Mouse (Mus musculus): ENCODE results near the gene Map3k4. TPM values are rescaled to one million over a fixed set of nuclear protein-coding genes. Genes with fewer than 3 reads are reported as not detected.

Map3k4 gene
- total and polyA plus RNA-seq, 3 experiments: 12.7 to 22.6 (median 20.9) TPM

DNA sequence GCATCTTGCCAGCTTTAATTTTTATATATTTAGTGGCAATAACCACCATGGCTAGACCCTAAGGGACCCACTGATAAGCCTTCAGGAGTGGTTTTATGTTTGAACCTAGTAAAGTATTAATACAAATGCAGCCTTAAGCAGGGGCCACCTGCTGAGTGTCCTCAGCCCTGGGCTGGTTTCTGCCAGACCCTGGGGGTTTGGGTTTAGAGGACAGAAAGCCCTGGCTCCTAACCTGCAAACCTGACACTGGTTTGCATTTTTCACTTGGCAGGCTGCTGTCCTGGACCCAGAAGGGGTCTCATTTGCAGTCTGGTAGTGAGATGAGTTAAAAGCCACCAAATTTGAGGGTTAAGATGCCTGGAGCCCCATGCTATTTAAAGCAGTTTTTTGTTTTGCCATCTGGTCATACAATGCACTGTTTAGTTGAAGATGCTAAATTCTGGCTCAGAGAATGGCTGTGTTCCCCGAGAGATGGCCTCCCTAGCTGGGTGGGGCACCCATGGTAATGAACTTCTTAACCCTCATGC is 111.5 kb downstream of the Map3k4 start (continued):
- TF ChIP-seq POLR2AphosphoS2 (IDR thresholded peaks at IDR 0.05; ENCODE audit: low read depth, low read length): no peak
- no peak for TF ChIP-seq GABPA (IDR thresholded peaks at IDR 0.05; ENCODE audit: insufficient replicate concordance, low read depth, low read length)
- TF ChIP-seq CHD2 (IDR thresholded peaks at IDR 0.05; ENCODE audit: low read length): peak; percentile 42; the same call in 1 of the 2 replicates
- no peak for TF ChIP-seq UBTF (IDR thresholded peaks at IDR 0.05; ENCODE audit: low read depth, low read length)
- TF ChIP-seq POLR2A (IDR thresholded peaks at IDR 0.05; ENCODE audit: low read depth, low read length): no peak
- TF ChIP-seq SIN3A (IDR thresholded peaks at IDR 0.05; ENCODE audit: low read length): no peak
- no peak for TF ChIP-seq MAX (IDR thresholded peaks at IDR 0.05; ENCODE audit: low read length)
- TF ChIP-seq ZKSCAN1 (IDR thresholded peaks at IDR 0.05; ENCODE audit: borderline replicate concordance, low read depth, low read length): no peak

DNA sequence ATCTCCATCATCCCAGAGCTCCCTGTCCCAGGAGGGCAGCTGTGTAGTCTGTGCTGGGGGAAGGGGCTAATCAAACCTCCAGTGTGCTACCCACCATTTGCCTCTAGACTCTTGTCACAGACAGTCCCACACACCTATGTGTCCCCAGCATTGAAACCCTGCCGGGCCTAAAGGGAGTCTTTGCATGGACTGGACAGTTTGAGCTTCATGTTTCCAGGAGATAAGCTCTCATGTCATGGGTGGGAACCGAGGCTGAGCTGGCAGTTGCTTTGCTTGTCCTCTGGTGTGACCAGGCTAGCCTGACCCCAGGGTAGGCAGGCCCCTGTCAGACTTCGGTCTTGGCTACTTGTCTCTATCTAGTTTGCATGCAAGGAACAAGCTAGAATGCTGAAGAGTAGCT is 112.3 kb downstream of the Map3k4 start:
- in situ Hi-C loops (cut with MboI; ENCODE audit: low pct_ligation_motif_present, low pct_unique_long_range_greater_than_20kb, low sequenced_read_pairs): no loop called here
- peak overlapping the region in 1 of 3 experiments; percentile 24 for H3K4me3 ChIP-seq (replicated peaks in 1 of 3; ENCODE audit: low read depth in 2 of 3, low read length in 2 of 3, poor library complexity in 1 of 3)
- peak overlapping the region; percentile 41 for H3K9ac ChIP-seq (ENCODE audit: insufficient read depth, low read depth)
- H3K27ac ChIP-seq (ENCODE audit: insufficient read depth, low read depth): peak overlapping the region; percentile 92
- no peak for DNase-seq (ENCODE audit: extremely low read depth)
- peaks cover 64 to 99% of the 10 kb centered on the region in 2 experiments for H3K4me1 ChIP-seq (ENCODE audit: control insufficient read depth in 1 of 2, insufficient read depth in 2 of 2)
- no peaks in the 10 kb centered on the region for H3K27me3 ChIP-seq (replicated peaks)
- no peak for TF ChIP-seq TBP (conservative IDR thresholded peaks at IDR 0.05; ENCODE audit: low read depth, low read length)
- no peak for TF ChIP-seq NELFE (IDR thresholded peaks at IDR 0.05; ENCODE audit: low read depth, low read length)
- TF ChIP-seq SIN3A (IDR thresholded peaks at IDR 0.05; ENCODE audit: low read length): no peak
- TF ChIP-seq MAZ (IDR thresholded peaks at IDR 0.05; ENCODE audit: low read depth, low read length): no peak
- TF ChIP-seq ELF1 (IDR thresholded peaks at IDR 0.05; ENCODE audit: low read depth, low read length): no peak
- TF ChIP-seq RCOR1 (conservative IDR thresholded peaks at IDR 0.05; ENCODE audit: low read depth, low read length): no peak
- TF ChIP-seq HCFC1 (IDR thresholded peaks at IDR 0.05; ENCODE audit: low read depth, low read length): no peak
- no peak for TF ChIP-seq MAX (IDR thresholded peaks at IDR 0.05; ENCODE audit: low read length)
- TF ChIP-seq ZMIZ1 (IDR thresholded peaks at IDR 0.05; ENCODE audit: low read depth, low read length): no peak
- TF ChIP-seq ZC3H11A (IDR thresholded peaks at IDR 0.05; ENCODE audit: low read depth, low read length): no peak
- TF ChIP-seq JUN (IDR thresholded peaks at IDR 0.05; ENCODE audit: insufficient read depth, low read depth, low read length): no peak
- dilution Hi-C loops (cut with MboI; ENCODE audit: extremely low pct_ligation_motif_present, extremely low pct_unique_long_range_greater_than_20kb, low sequenced_read_pairs): no loop called here
- peaks cover 2% of the 10 kb centered on the region for H3K79me2 ChIP-seq (replicated peaks; ENCODE audit: control insufficient read depth, extremely low read depth, insufficient read depth, poor library complexity, severe bottlenecking)
- peaks cover 24 to 66% of the 10 kb centered on the region in 2 experiments for H3K36me3 ChIP-seq (replicated peaks in 1 of 2; ENCODE audit: control insufficient read depth in 1 of 2, insufficient read depth in 1 of 2, low read length in 1 of 2)
- H3K4me2 ChIP-seq (ENCODE audit: insufficient read depth, low read depth, poor library complexity, severe bottlenecking): peak overlapping the region; percentile 63
- no peaks in the 10 kb centered on the region for H3K9me3 ChIP-seq (replicated peaks; ENCODE audit: low read length)

- Histone ChIP-seq H3K4me2 (ENCODE audit: insufficient read depth, low read depth, poor library complexity, severe bottlenecking) (peak overlapping the region; percentile 63), H3K27me3 (replicated peaks) (no peaks in the 10 kb centered on the region), H3K4me3 (replicated peaks in 1 of 3; ENCODE audit: low read depth in 2 of 3, low read length in 2 of 3, poor library complexity in 1 of 3) (no peak overlapping the region), H3K79me2 (replicated peaks; ENCODE audit: control insufficient read depth, extremely low read depth, insufficient read depth, poor library complexity, severe bottlenecking) (peaks cover 2% of the 10 kb centered on the region), H3K9ac (ENCODE audit: insufficient read depth, low read depth) (peak overlapping the region; percentile 41; the same call in 1 of the 2 replicates), H3K27ac (ENCODE audit: insufficient read depth, low read depth) (peak overlapping the region; percentile 92), H3K36me3 (replicated peaks in 1 of 2; ENCODE audit: control insufficient read depth in 1 of 2, insufficient read depth in 1 of 2, low read length in 1 of 2) (peaks cover 19 to 66% of the 10 kb centered on the region in 2 experiments), H3K9me3 (replicated peaks; ENCODE audit: low read length) (no peaks in the 10 kb centered on the region), H3K4me1 (ENCODE audit: control insufficient read depth in 1 of 2, insufficient read depth in 2 of 2) (peaks cover 65 to 99% of the 10 kb centered on the region in 2 experiments)
- in situ Hi-C loops (cut with MboI; ENCODE audit: low pct_ligation_motif_present, low pct_unique_long_range_greater_than_20kb, low sequenced_read_pairs) (no loop called here), dilution Hi-C loops (cut with MboI; ENCODE audit: extremely low pct_ligation_motif_present, extremely low pct_unique_long_range_greater_than_20kb, low sequenced_read_pairs) (no loop called here)
- DNase-seq (ENCODE audit: extremely low read depth): peak; percentile 78
- TF ChIP-seq KAT2A (IDR thresholded peaks at IDR 0.05; ENCODE audit: insufficient replicate concordance, low read length): no peak
- 0 out of 2 replicates have a peak, but pooled peaks have one; percentile 38 for TF ChIP-seq HCFC1 (IDR thresholded peaks at IDR 0.05; ENCODE audit: low read depth, low read length)
- 0 out of 2 replicates have a peak, but pooled peaks have one; percentile 16 for TF ChIP-seq ZNF384 (IDR thresholded peaks at IDR 0.05; ENCODE audit: low read depth, low read length)
- no peak for TF ChIP-seq NELFE (IDR thresholded peaks at IDR 0.05; ENCODE audit: low read depth, low read length)
- TF ChIP-seq ELF1 (IDR thresholded peaks at IDR 0.05; ENCODE audit: low read depth, low read length): peak; percentile 67
- TF ChIP-seq MYC (IDR thresholded peaks at IDR 0.05; ENCODE audit: low read depth, low read length): no peak; the same call in 1 of the 2 replicates
- TF ChIP-seq ZC3H11A (IDR thresholded peaks at IDR 0.05; ENCODE audit: low read depth, low read length): no peak
- no peak for TF ChIP-seq USF1 (IDR thresholded peaks at IDR 0.05; ENCODE audit: low read depth, low read length)
- 0 out of 2 replicates have a peak, but pooled peaks have one; percentile 21 for TF ChIP-seq TBP (conservative IDR thresholded peaks at IDR 0.05; ENCODE audit: low read depth, low read length)
- TF ChIP-seq E2F4 (IDR thresholded peaks at IDR 0.05; ENCODE audit: insufficient replicate concordance, low read depth, low read length): no peak
- TF ChIP-seq MEF2A (IDR thresholded peaks at IDR 0.05; ENCODE audit: borderline replicate concordance, low read depth, low read length): peak; percentile 92
- no peak for TF ChIP-seq NRF1 (IDR thresholded peaks at IDR 0.05; ENCODE audit: low read depth, low read length)
- TF ChIP-seq TCF12 (IDR thresholded peaks at IDR 0.05; ENCODE audit: low read depth, low read length): peak; percentile 94
- TF ChIP-seq CHD2 (IDR thresholded peaks at IDR 0.05; ENCODE audit: low read length): peak; percentile 75
- peak; percentile 68 for TF ChIP-seq MXI1 (IDR thresholded peaks at IDR 0.05; ENCODE audit: low read depth, low read length)
- peak; percentile 66 for TF ChIP-seq MAX (IDR thresholded peaks at IDR 0.05; ENCODE audit: low read length)
- TF ChIP-seq ETS1 (conservative IDR thresholded peaks at IDR 0.05; ENCODE audit: low read depth, low read length): peak; percentile 90
- TF ChIP-seq CHD1 (IDR thresholded peaks at IDR 0.05; ENCODE audit: low read depth, low read length): peak; percentile 72; the same call in 1 of the 2 replicates
Observed at GRCm38 (mm10) chr17:12205694-12206075, 112.9 kb downstream of the Map3k4 start.
